Mouse (Mus musculus) brain, embryonic 18.5 days (tissue): ENCODE results near the gene Cxadr.
A peak's percentile ranks its signal among the peaks of the same experiment; 100 is the strongest.

Source experiments
- DNase-seq: peaks from one replicate; pipeline ENCODE4 v3.0.0-alpha.2; 2012; ENCODE audit warnings: low read depth, low spot score

Cxadr gene

GRCm38 (mm10) chr16:78301183-78301830 is at the start of gene Cxadr:
Gene Cxadr (plus strand): TSS chr16:78301489.
- peak; percentile 82 for DNase-seq

GRCm38 (mm10) chr16:78258989-78259388 is 42.3 kb upstream of the Cxadr start:
- DNase-seq: no peak

GRCm38 (mm10) chr16:78260070-78260879 is 41.0 kb upstream of the Cxadr start:
- DNase-seq: no peak

- no peak for DNase-seq
Measured at GRCm38 (mm10) chr16:78261520-78261919, 39.8 kb upstream of the Cxadr start.

GRCm38 (mm10) chr16:78264442-78265150 is 36.7 kb upstream of the Cxadr start:
- DNase-seq: no peak

- DNase-seq: no peak
Measured at GRCm38 (mm10) chr16:78265151-78265590, 36.1 kb upstream of the Cxadr start.

- DNase-seq: no peak
Measured at GRCm38 (mm10) chr16:78265826-78266225, 35.5 kb upstream of the Cxadr start.

GRCm38 (mm10) chr16:78267453-78267852 is 33.8 kb upstream of the Cxadr start:
- DNase-seq: no peak

GRCm38 (mm10) chr16:78268167-78268566 is 33.1 kb upstream of the Cxadr start:
- DNase-seq: no peak

- DNase-seq: no peak
Measured at GRCm38 (mm10) chr16:78274825-78275455, 26.3 kb upstream of the Cxadr start.

GRCm38 (mm10) chr16:78277567-78277966 is 23.7 kb upstream of the Cxadr start:
- no peak for DNase-seq

GRCm38 (mm10) chr16:78280093-78280881 is 21.0 kb upstream of the Cxadr start:
- no peak for DNase-seq

- no peak for DNase-seq
Measured at GRCm38 (mm10) chr16:78283231-78283630, 18.1 kb upstream of the Cxadr start.

GRCm38 (mm10) chr16:78294051-78294450 is 7.2 kb upstream of the Cxadr start:
- DNase-seq: no peak

GRCm38 (mm10) chr16:78294606-78295275 is 6.5 kb upstream of the Cxadr start:
- DNase-seq: no peak

- no peak for DNase-seq
Measured at GRCm38 (mm10) chr16:78295601-78296000, 5.7 kb upstream of the Cxadr start.

GRCm38 (mm10) chr16:78296114-78296513 is 5.2 kb upstream of the Cxadr start:
- no peak for DNase-seq

- no peak for DNase-seq
Measured at GRCm38 (mm10) chr16:78301831-78302677, 765 bp downstream of the Cxadr start.

GRCm38 (mm10) chr16:78302678-78303050 is 1.4 kb downstream of the Cxadr start:
- DNase-seq: no peak
